Mouse (Mus musculus) liver, postnatal 0 days (tissue): ENCODE measurements around the gene Cpeb3.

Source experiments
- CTCF ChIP-seq: sonication (generic); IDR thresholded peaks from 2 replicates; pipeline ENCODE4 v1.5.1; 2016; ENCODE audit warnings: antibody characterized with exemption, low read depth
- EP300 ChIP-seq: IDR thresholded peaks from 2 replicates; pipeline ENCODE4 v1.6.1; 2016; ENCODE audit warnings: antibody characterized with exemption, low read depth, mild to moderate bottlenecking

- TF ChIP-seq CTCF (no peak), EP300 (no peak)
These were observed 74.7 kb downstream of the Cpeb3 start for GRCm38 (mm10) chr19:37133666-37134065.
